Mouse (Mus musculus): ENCODE data around the gene 2410004B18Rik.
A peak's percentile ranks its signal among the peaks of the same experiment; 100 is the strongest.
"Not testable (repeated sequence)": the region's sequence is repeated elsewhere in the genome, so short reads cannot be mapped to it uniquely, and the experiment has no call there.

The 2410004B18Rik gene

DNA sequence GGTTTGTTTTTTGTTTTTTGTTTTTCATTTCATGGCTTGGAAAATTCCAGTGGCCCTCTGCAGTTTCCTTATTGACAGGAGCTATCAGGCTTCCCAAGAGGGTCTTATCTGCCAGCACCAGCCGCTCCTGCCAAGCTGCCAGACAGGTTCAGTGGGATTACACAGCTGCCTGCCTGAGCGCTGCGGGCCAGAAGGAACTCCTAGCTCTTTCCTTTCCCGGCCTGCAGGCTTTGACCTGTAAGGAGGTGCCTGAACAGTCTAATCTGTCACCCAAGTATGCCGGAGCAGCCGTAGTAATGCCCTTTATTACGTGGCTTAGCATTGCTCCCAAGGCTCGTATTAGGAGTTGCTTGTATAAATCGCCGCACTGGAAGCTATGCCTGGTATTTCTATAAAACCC, 26.7 kb downstream of the 2410004B18Rik start:
- peak; percentile 41 for DNase-seq (ENCODE audit: low read depth)

- DNase-seq (ENCODE audit: low read depth) = not testable (repeated sequence)
Observed at GRCm38 (mm10) chr3:145965583-145965982, 27.8 kb downstream of the 2410004B18Rik start.

DNA sequence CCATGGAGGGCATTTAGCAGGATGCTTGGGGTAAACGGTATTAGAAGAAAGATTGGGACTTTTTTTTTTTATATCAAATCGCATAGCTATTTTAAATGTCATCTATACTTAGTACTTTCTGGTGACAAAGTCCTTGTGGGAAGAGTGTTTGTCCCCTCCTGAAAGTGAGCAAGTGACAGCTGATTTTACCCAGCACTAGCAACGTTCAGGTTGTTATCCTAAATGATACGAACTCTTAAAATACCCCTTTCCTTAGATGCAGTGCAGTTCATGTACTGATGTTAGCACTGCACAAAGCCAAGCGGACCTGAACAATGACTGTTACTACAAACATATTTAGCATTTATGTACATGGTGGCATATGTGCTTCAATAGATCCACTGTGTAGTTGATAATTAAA, 29.0 kb downstream of the 2410004B18Rik start:
- DNase-seq (ENCODE audit: low read depth) = no peak

DNA sequence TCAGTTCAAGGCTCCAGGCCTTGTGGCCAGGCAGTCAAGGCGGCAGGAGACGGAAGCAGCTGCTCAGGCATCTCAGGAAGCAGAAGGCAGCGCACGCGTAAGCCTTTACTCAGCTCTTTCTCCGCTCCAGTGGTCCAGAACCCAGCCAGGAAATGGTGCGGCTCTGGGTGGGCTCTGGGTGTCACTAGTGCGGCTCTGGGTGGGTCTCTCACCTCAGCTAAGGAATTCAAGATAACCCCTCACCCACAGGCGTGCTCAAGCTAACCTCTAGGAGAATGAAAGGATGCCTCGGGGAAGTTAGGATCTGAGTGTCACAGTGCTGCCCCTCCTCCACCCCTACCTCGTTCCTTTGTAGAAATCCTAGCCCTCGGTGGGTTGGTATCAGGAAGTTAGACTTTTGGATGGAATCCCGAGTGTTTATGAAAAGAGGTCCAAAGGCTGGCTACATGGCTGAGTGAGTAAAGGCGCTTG, 31.3 kb downstream of the 2410004B18Rik start:
- DNase-seq (ENCODE audit: low read depth) = peak; percentile 63

DNA sequence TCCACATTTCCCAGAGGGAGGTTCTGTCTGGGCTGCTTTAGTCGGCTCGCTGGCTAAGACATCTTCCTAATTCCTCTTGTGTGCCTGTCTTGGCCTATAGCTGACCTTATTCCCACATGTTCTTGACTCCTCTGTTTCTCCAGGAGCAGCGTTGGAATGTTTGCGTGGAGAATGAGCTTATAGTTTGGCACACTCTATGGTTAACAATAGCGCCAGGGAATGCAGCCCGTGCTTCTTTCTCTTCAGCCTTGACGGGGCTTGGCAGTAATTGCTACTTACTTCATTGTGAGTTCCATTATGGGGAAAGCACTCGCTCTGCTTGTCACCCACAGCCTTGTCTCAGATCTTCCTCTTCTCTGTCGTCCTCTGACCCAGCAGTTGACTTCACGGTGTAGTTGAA, 33.7 kb downstream of the 2410004B18Rik start:
- DNase-seq (ENCODE audit: low read depth) = no peak

GRCm38 (mm10) chr3:145974986-145975385, 37.2 kb downstream of the 2410004B18Rik start:
- no peak for DNase-seq (ENCODE audit: low read depth)

- peak; percentile 79 for DNase-seq (ENCODE audit: low read depth)
Observed at GRCm38 (mm10) chr3:145985333-145985925, 47.6 kb downstream of the 2410004B18Rik start.

- DNase-seq (ENCODE audit: low read depth) = no peak
Observed at GRCm38 (mm10) chr3:145986317-145987001, 48.6 kb downstream of the 2410004B18Rik start.

- peak; percentile 64 for DNase-seq (ENCODE audit: low read depth)
Observed at GRCm38 (mm10) chr3:145987268-145987969, 49.6 kb downstream of the 2410004B18Rik start, which contains the start of gene Syde2. TSS of gene Syde2 (plus strand) at chr3:145987870.

- DNase-seq (ENCODE audit: low read depth) = peak; percentile 68
Observed at GRCm38 (mm10) chr3:145987970-145988683, 50.3 kb downstream of the 2410004B18Rik start.

DNA sequence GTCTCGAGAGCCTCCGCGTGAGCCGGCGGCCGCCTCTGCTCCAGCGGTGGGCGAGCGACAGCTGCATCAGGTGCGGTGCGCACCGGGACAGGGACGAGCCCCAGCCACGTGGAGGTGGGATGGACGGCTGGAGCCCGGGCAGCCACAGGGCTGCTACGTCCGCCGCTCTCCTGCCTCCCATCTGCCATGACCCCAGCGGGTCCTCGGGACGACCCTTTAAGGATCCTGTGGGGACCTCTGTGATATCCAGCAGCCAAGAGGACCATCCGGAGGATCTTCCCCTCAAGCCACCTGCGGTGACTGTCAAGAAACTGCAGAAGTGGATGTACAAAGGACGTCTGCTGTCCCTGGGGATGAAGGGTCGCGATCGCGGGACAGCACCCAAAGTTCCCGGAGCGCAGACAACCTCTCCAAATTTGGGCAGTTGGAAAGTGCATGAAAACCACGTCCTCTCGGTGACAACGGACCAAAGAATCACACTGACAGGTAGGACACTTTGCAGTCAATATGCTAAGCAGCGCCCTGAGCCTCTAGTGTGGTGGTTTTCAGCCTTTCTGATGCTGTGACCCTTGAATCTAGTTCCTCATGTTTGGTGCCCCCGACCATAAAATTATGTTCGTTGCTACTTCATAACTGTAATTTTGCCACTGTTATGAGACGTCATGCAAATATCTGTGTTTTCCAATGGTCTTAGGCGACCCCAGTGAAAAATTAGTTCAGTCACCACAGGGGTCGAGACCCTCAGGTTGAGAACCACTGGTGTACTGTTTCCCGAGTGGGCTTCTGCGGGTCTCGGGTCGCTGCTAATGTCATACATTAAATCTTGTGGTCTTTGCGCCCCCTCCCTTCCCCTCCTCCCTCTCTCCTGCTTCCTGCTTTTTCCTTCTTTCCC, 51.1 kb downstream of the 2410004B18Rik start:
- peak; percentile 18 for DNase-seq (ENCODE audit: low read depth)

GRCm38 (mm10) chr3:145989576-145990081, 51.8 kb downstream of the 2410004B18Rik start:
- peak; percentile 67 for DNase-seq (ENCODE audit: low read depth)

DNA sequence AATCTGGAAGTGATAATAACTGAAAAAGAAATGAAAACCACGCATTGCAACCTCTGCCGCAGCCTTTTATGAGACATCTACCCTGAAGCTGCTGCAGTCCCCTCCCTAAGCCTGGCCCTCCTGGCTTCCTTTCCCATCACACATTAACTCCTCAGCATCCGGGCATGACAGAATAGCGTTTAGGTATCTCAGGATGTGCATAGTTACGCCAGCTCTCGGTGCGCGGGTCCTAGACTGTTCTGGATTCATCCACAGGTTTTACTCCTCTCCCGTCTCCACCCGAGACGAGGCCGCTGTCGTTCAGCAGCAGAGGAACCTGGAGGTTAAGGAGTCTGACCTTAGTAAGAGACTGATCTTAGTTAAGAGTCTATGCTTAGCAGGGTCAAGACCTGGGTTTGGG, 53.3 kb downstream of the 2410004B18Rik start:
- DNase-seq (ENCODE audit: low read depth) = peak; percentile 51

DNA sequence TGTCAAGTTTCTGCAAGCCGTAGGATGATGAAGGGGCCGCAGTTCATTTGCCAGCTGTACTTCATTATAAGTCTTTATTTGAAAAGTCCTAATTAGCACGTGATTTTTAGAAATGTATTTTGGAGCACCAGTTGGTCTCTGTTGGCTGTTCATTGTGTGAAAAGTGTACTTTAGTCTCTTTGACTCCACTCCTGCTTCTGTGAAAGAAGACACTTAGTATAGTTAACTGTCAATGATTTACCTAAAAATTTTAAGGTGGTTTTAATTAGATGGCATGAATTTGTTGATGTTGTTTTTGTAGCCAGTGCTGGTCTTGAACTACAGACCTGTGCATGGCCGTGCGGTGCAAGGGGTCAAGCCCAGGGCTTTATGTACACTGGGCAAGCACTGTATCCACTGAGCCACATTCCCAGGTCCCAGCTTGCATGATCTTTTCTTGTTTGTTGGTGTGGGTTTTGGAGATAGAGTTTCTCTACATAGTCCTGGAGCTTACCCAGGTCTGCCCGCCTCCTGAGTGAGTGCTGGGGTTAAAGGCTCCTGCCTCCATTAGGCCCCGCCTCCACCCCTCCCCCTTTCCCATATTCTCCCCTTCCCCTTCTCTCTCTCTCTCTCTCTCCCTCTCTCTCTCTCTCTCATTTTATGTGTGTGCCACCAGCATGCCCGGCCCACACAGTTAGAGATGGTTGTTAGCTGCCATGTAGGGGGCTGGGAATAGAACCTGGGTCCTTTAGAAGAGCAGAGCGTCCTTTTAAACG, 54.3 kb downstream of the 2410004B18Rik start:
- no peak for DNase-seq (ENCODE audit: low read depth)

DNA sequence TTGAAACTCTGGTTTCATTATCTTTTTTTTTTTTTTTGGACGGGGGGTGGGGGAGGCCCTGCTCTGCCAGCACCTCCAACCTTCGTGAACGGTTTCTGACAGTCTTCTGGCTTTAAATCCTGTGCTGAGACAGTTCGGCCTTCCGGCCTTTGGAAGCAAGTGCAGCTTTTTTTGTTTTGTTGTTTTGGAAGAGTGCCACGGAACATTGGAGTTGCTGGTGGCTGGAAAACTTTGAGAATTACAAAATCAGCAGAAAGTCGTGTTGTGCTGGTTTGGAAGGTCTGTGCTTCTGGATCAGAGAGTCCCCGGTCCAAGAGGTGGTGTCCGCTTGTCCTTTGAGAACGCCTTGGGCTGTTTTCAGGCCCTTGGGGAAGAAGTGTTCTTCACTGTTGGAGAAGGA, 55.0 kb downstream of the 2410004B18Rik start:
- DNase-seq (ENCODE audit: low read depth) = no peak

GRCm38 (mm10) chr3:145993481-145994201, 55.8 kb downstream of the 2410004B18Rik start:
- peak; percentile 33 for DNase-seq (ENCODE audit: low read depth)
